In the genomic region with DNA sequence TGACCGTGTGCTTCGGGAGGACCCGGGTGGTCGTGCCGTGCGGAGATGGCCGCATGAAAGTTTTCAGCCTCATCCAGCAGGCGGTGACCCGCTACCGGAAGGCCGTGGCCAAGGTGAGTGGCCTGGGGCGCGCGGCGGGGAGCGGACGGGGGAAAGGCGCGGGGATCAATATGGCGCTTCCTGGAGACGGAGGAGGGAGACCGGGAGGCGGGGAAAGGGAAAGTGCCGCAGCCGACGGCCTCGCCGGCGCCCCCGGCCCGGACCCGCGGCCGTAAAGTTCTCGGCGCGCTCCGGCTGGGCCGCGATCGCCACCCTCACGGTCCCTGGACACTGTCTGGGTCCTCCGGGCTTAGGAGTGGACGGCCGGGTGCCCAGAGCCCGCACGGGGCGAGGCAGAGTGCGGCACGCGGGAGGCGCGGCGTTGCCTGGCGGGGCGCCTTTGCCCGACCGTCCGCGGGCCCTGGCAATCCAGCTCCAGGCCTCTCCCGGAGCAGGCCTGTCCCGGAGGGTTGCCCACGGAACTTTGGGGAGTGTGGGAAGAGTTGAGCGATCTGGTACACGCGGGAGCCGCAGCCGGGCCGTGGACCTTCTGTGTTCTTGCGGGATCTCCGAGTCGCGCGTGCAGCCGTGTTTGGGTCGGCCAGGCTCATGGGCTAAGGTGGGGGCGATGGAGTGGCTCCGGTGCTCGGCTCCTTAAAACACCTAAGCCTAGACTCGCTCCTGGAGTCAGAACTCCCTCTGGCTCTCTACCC, we compare ENCODE assay signal across 8 mouse cellular contexts. TPM values are rescaled to one million over a fixed set of nuclear protein-coding genes. Genes with fewer than 3 reads are reported as not detected.
A peak's percentile ranks its signal among the peaks of the same experiment; 100 is the strongest.
DNase-seq lines count a peak whose midpoint lies in the region; ATAC-seq and TF ChIP-seq lines count a peak whose summit lies in the region.

No protein-coding gene starts in this region.

- 5% methylated on average over 77 of the region's 80 CpGs for WGBS in thymus, adult 2 months
- under 1% methylated on average over 77 of the region's 80 CpGs for WGBS in embryonic facial prominence, embryonic 12.5 days
- under 1% methylated on average over 80 of the region's 80 CpGs for WGBS in kidney, adult 2 months
- under 1% methylated on average over 77 of the region's 80 CpGs for WGBS in liver, embryonic 12.5 days (ENCODE audit: insufficient replicate concordance)
- WGBS in neural tube, embryonic 12.5 days = under 1% methylated on average over 80 of the region's 80 CpGs

- H3K27ac ChIP-seq in thymus, adult 2 months (ENCODE audit: control insufficient read depth, insufficient read depth, low read length) = no peak overlapping the region
- peak overlapping the region; percentile 98 for H3K27ac ChIP-seq in embryonic facial prominence, embryonic 12.5 days
- peak overlapping the region; percentile 89 for H3K27ac ChIP-seq in kidney, adult 2 months (ENCODE audit: insufficient read depth, low read depth, low read length)
- peak overlapping the region; percentile 81 for H3K27ac ChIP-seq in liver, embryonic 12.5 days
- peak overlapping the region; percentile 92 for H3K27ac ChIP-seq in neural tube, embryonic 12.5 days

- H3K4me2 ChIP-seq in embryonic facial prominence, embryonic 12.5 days (replicated peaks) = peak overlapping the region; percentile 61
- H3K4me2 ChIP-seq in liver, embryonic 12.5 days = peak overlapping the region; percentile 66
- H3K4me2 ChIP-seq in neural tube, embryonic 12.5 days (replicated peaks) = peak overlapping the region; percentile 73

- TF ChIP-seq POLR2A in thymus, adult 2 months (IDR thresholded peaks at IDR 0.05; ENCODE audit: control insufficient read depth, extremely low read depth, insufficient read depth, low read length, poor library complexity) = no peak
- no peak for TF ChIP-seq POLR2A in kidney, adult 2 months (IDR thresholded peaks at IDR 0.05; ENCODE audit: low read depth, low read length)

- H3K9ac ChIP-seq in embryonic facial prominence, embryonic 12.5 days = peak overlapping the region; percentile 98
- H3K9ac ChIP-seq in liver, embryonic 12.5 days = peak overlapping the region; percentile 64
- peak overlapping the region; percentile 95 for H3K9ac ChIP-seq in neural tube, embryonic 12.5 days

- TF ChIP-seq CTCF in thymus, adult 2 months (IDR thresholded peaks at IDR 0.05; ENCODE audit: borderline replicate concordance, control insufficient read depth, extremely low read depth, insufficient read depth, low read length, poor library complexity) = no peak
- no peak for TF ChIP-seq CTCF in kidney, adult 2 months (conservative IDR thresholded peaks at IDR 0.05; ENCODE audit: insufficient read depth, insufficient read length, low read depth, low read length)

- H3K27me3 ChIP-seq in thymus, adult 2 months (ENCODE audit: control insufficient read depth, insufficient read depth, low read length) = peaks cover 10% of the 10 kb centered on the region
- H3K27me3 ChIP-seq in embryonic facial prominence, embryonic 12.5 days = no peaks in the 10 kb centered on the region
- H3K27me3 ChIP-seq in kidney, adult 2 months (replicated peaks; ENCODE audit: control insufficient read depth, insufficient read depth, low read length) = no peaks in the 10 kb centered on the region
- H3K27me3 ChIP-seq in liver, embryonic 12.5 days (replicated peaks) = peaks cover 69% of the 10 kb centered on the region
- no peaks in the 10 kb centered on the region for H3K27me3 ChIP-seq in neural tube, embryonic 12.5 days (replicated peaks)

- no peak for DNase-seq in thymus, adult 2 months
- no peak for DNase-seq in thymus, postnatal 0 days (ENCODE audit: low spot score)
- DNase-seq in heart, adult 8-10 months (ENCODE audit: low spot score) = peak; percentile 32
- peak; percentile 65 for DNase-seq in kidney, adult 2 months
- peak; percentile 13 for DNase-seq in urinary bladder, postnatal 10 days (ENCODE audit: low spot score)

- H3K4me1 ChIP-seq in thymus, adult 2 months (replicated peaks; ENCODE audit: control insufficient read depth, insufficient read depth, low read length) = peaks cover 3% of the 10 kb centered on the region; the same call in 1 of the 2 replicates
- H3K4me1 ChIP-seq in embryonic facial prominence, embryonic 12.5 days = peaks cover 30% of the 10 kb centered on the region
- peaks cover 14% of the 10 kb centered on the region; the same call in 1 of the 2 replicates for H3K4me1 ChIP-seq in kidney, adult 2 months (ENCODE audit: control insufficient read depth, insufficient read depth, low read length)
- H3K4me1 ChIP-seq in liver, embryonic 12.5 days = peaks cover 9% of the 10 kb centered on the region; the same call in 1 of the 2 replicates
- H3K4me1 ChIP-seq in neural tube, embryonic 12.5 days = peaks cover 28% of the 10 kb centered on the region

- H3K9me3 ChIP-seq in embryonic facial prominence, embryonic 12.5 days = no peaks in the 10 kb centered on the region
- H3K9me3 ChIP-seq in liver, embryonic 12.5 days (replicated peaks) = no peaks in the 10 kb centered on the region
- H3K9me3 ChIP-seq in neural tube, embryonic 12.5 days = no peaks in the 10 kb centered on the region

- H3K36me3 ChIP-seq in thymus, adult 2 months (ENCODE audit: control insufficient read depth, insufficient read depth, low read length) = no peaks in the 10 kb centered on the region
- no peaks in the 10 kb centered on the region for H3K36me3 ChIP-seq in embryonic facial prominence, embryonic 12.5 days
- no peaks in the 10 kb centered on the region for H3K36me3 ChIP-seq in kidney, adult 2 months (ENCODE audit: control insufficient read depth, insufficient read depth, low read length)
- no peaks in the 10 kb centered on the region for H3K36me3 ChIP-seq in liver, embryonic 12.5 days
- no peaks in the 10 kb centered on the region for H3K36me3 ChIP-seq in neural tube, embryonic 12.5 days

- ATAC-seq in embryonic facial prominence, embryonic 12.5 days (ENCODE audit: insufficient number of reproducible peaks, insufficient read depth, low FRiP score, low TSS enrichment) = peak; percentile 67
- peak; percentile 35; the same call in 1 of the 2 replicates for ATAC-seq in liver, embryonic 12.5 days
- ATAC-seq in neural tube, embryonic 12.5 days (ENCODE audit: low FRiP score, low read depth) = peak; percentile 69

- peak overlapping the region; percentile 37 for H3K4me3 ChIP-seq in thymus, adult 2 months (ENCODE audit: control insufficient read depth, insufficient read depth, low read length)
- H3K4me3 ChIP-seq in embryonic facial prominence, embryonic 12.5 days = peak overlapping the region; percentile 86
- H3K4me3 ChIP-seq in kidney, adult 2 months (ENCODE audit: insufficient read depth, low read depth, low read length) = peak overlapping the region; percentile 96
- H3K4me3 ChIP-seq in liver, embryonic 12.5 days = peak overlapping the region; percentile 62
- H3K4me3 ChIP-seq in neural tube, embryonic 12.5 days = peak overlapping the region; percentile 94

RNA-seq across cellular contexts. Expression of gene Pard3, which starts 0.8 kb away (rescaled TPM):
- 10.3 and 10.4 TPM in 2 replicates for polyA plus RNA-seq in thymus, adult 2 months (2012; rRNA removed)
- 4.1 and 4.2 TPM in 2 replicates for polyA plus RNA-seq in thymus, postnatal 0 days (2015; fragmentation: Nextera tagmentation; extraction: Ambion mirVana)
- 50.6 and 54.3 TPM in 2 replicates for polyA plus RNA-seq in embryonic facial prominence, embryonic 12.5 days (2016; fragmentation: Nextera tagmentation; extraction: Ambion mirVana)
- 10 to 100 TPM; 30.2 to 32.1 (median 30.9) TPM for total RNA-seq in heart, adult 8-10 months (2022)
- polyA plus RNA-seq in kidney, adult 2 months (2012; rRNA removed) = 51.2 and 56.6 TPM in 2 replicates
- 8.5 and 9.7 TPM in 2 replicates for polyA plus RNA-seq in liver, embryonic 12.5 days (2016; fragmentation: Nextera tagmentation; extraction: Ambion mirVana)
- polyA plus RNA-seq in neural tube, embryonic 12.5 days (2016; fragmentation: Nextera tagmentation; extraction: Ambion mirVana) = 35.7 and 41.1 TPM in 2 replicates

Comparison
In these comparisons a context has a peak if more than half of its experiments do, and no peak if none do; other contexts are left out.
1. DNase-seq: peak in heart, adult 8-10 months (single experiment), kidney, adult 2 months (single experiment) and urinary bladder, postnatal 10 days (single experiment); none in thymus, adult 2 months (single experiment) and thymus, postnatal 0 days (single experiment).
2. H3K4me3 ChIP-seq: peak in every context shown above with its lines; median percentile 96 in kidney, adult 2 months; 94 in neural tube, embryonic 12.5 days; 86 in embryonic facial prominence, embryonic 12.5 days; 62 in liver, embryonic 12.5 days; 37 in thymus, adult 2 months.
3. Peak in every context shown above with its lines, with median percentiles within 50 percentile points of each other: ATAC-seq, H3K4me2 ChIP-seq and H3K9ac ChIP-seq.